Mouse (Mus musculus): ENCODE data around the gene Gm20388.

DNA sequence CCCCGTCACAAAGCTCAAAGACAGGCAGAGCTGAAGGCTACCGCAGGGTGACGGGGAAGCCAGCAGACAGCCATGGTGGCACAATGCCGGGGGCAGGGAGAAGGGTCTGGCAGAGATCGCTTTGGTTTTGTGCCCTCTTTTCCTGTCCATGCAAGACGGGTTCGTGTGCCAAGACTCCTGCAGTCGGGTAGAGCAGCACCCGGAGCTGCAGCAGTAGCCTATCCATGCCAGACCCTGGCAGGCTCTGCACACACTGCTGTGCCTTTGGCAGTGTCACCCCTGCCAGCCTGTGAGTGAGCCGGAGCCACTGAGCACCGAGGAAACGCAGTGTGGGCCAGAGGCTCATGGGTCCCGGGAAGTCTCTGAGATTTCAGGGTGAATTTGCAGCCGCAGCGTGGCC is 1363.0 kb downstream of the Gm20388 start:
- TF ChIP-seq CTCF (IDR thresholded peaks at IDR 0.05; ENCODE audit: borderline replicate concordance, extremely low read depth, insufficient read depth, insufficient read length): no peak
- no peak for TF ChIP-seq POLR2A (IDR thresholded peaks at IDR 0.05; ENCODE audit: borderline replicate concordance, extremely low read depth, insufficient read depth, insufficient read length, poor library complexity, severe bottlenecking)

Data from brain, embryonic 14.5 days (tissue).